Mouse (Mus musculus) intestine, embryonic 16.5 days (tissue): Measurements from ENCODE around the gene Kcnk7. TPM values are rescaled to one million over a fixed set of nuclear protein-coding genes. Genes with fewer than 3 reads are reported as not detected.

Experiments
- ATAC-seq: fragments of 200-750 bp; cut with Nextera tagmentation; 2 replicates; pipeline ENCODE4 v1.8.0; 2017; ENCODE audit warnings: moderate TSS enrichment, moderate library complexity
- H3K27ac ChIP-seq: fragments of 300-500 bp; sonication (generic); 2 replicates; pipeline ENCODE4 v1.5.1; 2014; ENCODE audit warnings: mild to moderate bottlenecking, low read length
- H3K27me3 ChIP-seq: fragments of 300-500 bp; sonication (generic); replicated peaks from 2 replicates; pipeline ENCODE4 v1.6.1; 2014; ENCODE audit warnings: low read length, control low read depth, mixed read lengths; ENCODE audit not compliant: control insufficient read depth, insufficient read depth
- H3K36me3 ChIP-seq: fragments of 300-500 bp; sonication (generic); 2 replicates; pipeline ENCODE4 v1.6.1; 2014; ENCODE audit warnings: low read length, control low read depth; ENCODE audit not compliant: control insufficient read depth, insufficient read depth
- H3K4me1 ChIP-seq: fragments of 300-500 bp; sonication (generic); 2 replicates; pipeline ENCODE4 v1.6.1; 2014; ENCODE audit warnings: low read length, control low read depth, mixed read lengths; ENCODE audit not compliant: control insufficient read depth, insufficient read depth
- H3K4me2 ChIP-seq: fragments of 300-500 bp; sonication (generic); 2 replicates; pipeline ENCODE4 v1.6.1; 2014; ENCODE audit warnings: low read depth, low read length, control low read depth
- H3K4me3 ChIP-seq: fragments of 300-500 bp; sonication (generic); 2 replicates; pipeline ENCODE4 v1.5.1; 2014; ENCODE audit warnings: mild to moderate bottlenecking, low read length
- H3K9ac ChIP-seq: fragments of 300-500 bp; sonication (generic); 2 replicates; pipeline ENCODE4 v1.6.1; 2014; ENCODE audit warnings: low read depth, low read length
- H3K9me3 ChIP-seq: fragments of 300-500 bp; sonication (generic); 2 replicates; pipeline ENCODE4 v1.6.1; 2016; ENCODE audit warnings: low read length, control low read depth; ENCODE audit not compliant: control insufficient read depth
- WGBS: fragments of 180-500 bp; shearing (Covaris S2); extraction: QIAGEN DNeasy Blood & Tissue Kit; methylation state at CpG from one replicate; pipeline ENCODE4 v1.1.7; 2014; 5-methylcytosine and 5-hydroxymethylcytosine counted together
- polyA plus RNA-seq: library from polyadenylated mRNA; unstranded; fragments of >200 nt; fragmentation: Nextera tagmentation; extraction: Ambion mirVana; gene quantifications from 2 replicates; pipeline ENCODE4 v1.2.1, GENCODE M21; 2015

The Kcnk7 gene
- polyA plus RNA-seq, 1 experiment from 2014 or later: 0.34 TPM

- peak within 1 kb of the TSS; percentile 96 for H3K9ac ChIP-seq
- peak within 1 kb of the TSS; percentile 98 for H3K4me2 ChIP-seq
- WGBS: under 1% methylated on average over 69 of the region's 69 CpGs
- no peaks in the 10 kb centered on the region for H3K9me3 ChIP-seq
- no peaks in the 10 kb centered on the region for H3K27me3 ChIP-seq
- H3K27ac ChIP-seq: peak within 1 kb of the TSS; percentile 95
- H3K4me1 ChIP-seq: peaks cover 41% of the 10 kb centered on the region
- H3K4me3 ChIP-seq: peak within 1 kb of the TSS; percentile 77
- peaks cover 18% of the 10 kb centered on the region for H3K36me3 ChIP-seq
- ATAC-seq: peak; percentile 90
These were observed 15.7 kb upstream of the Kcnk7 start, which contains the start of the genes Map3k11 and Pcnx3 for GRCm38 (mm10) chr19:5688200-5689087. Gene Map3k11 (plus strand): TSS chr19:5688742. Gene Pcnx3 (minus strand): TSS chr19:5688908.

GRCm38 (mm10) chr19:5689088-5689428 lies 15.1 kb upstream of the Kcnk7 start:
- H3K4me2 ChIP-seq: peak overlapping the region; percentile 86
- H3K4me3 ChIP-seq: peak overlapping the region; percentile 77
- H3K27me3 ChIP-seq: no peaks in the 10 kb centered on the region
- H3K36me3 ChIP-seq: peaks cover 20% of the 10 kb centered on the region
- no peaks in the 10 kb centered on the region for H3K9me3 ChIP-seq
- ATAC-seq: no peak
- WGBS: under 1% methylated on average over 7 of the region's 7 CpGs
- peak overlapping the region; percentile 96 for H3K9ac ChIP-seq
- peaks cover 41% of the 10 kb centered on the region for H3K4me1 ChIP-seq
- H3K27ac ChIP-seq: peak overlapping the region; percentile 95

- H3K4me1 ChIP-seq: peaks cover 43% of the 10 kb centered on the region
- H3K9me3 ChIP-seq: no peaks in the 10 kb centered on the region
- peaks cover 20% of the 10 kb centered on the region for H3K36me3 ChIP-seq
- 6% methylated on average over 42 of the region's 42 CpGs for WGBS
- peak overlapping the region; percentile 86 for H3K4me2 ChIP-seq
- H3K9ac ChIP-seq: peak overlapping the region; percentile 96
- peak; percentile 79 for ATAC-seq
- no peaks in the 10 kb centered on the region for H3K27me3 ChIP-seq
- H3K27ac ChIP-seq: peak overlapping the region; percentile 95
- peak overlapping the region; percentile 77 for H3K4me3 ChIP-seq
These were observed 14.4 kb upstream of the Kcnk7 start for GRCm38 (mm10) chr19:5689565-5690342.

- 48% methylated on average over 15 of the region's 15 CpGs for whole genome bisulfite sequencing
- Histone ChIP-seq H3K4me2 (peak overlapping the region; percentile 86), H3K9ac (peak overlapping the region; percentile 96), H3K36me3 (peaks cover 20% of the 10 kb centered on the region), H3K4me3 (peak overlapping the region; percentile 77), H3K27ac (peak overlapping the region; percentile 95), H3K4me1 (peaks cover 44% of the 10 kb centered on the region), H3K27me3 (no peaks in the 10 kb centered on the region), H3K9me3 (no peaks in the 10 kb centered on the region)
- ATAC-seq: no peak
These were observed 13.8 kb upstream of the Kcnk7 start for GRCm38 (mm10) chr19:5690343-5690735.

- 72% methylated on average over 5 of the region's 5 CpGs for WGBS
- peaks cover 27% of the 10 kb centered on the region for H3K36me3 ChIP-seq
- H3K4me1 ChIP-seq: peaks cover 48% of the 10 kb centered on the region
These were observed 12.6 kb upstream of the Kcnk7 start for GRCm38 (mm10) chr19:5691601-5692000.

GRCm38 (mm10) chr19:5692086-5692912 lies 11.9 kb upstream of the Kcnk7 start:
- peaks cover 45% of the 10 kb centered on the region for H3K4me1 ChIP-seq
- no peaks in the 10 kb centered on the region for H3K9me3 ChIP-seq
- H3K27ac ChIP-seq: peak overlapping the region; percentile 76
- H3K4me2 ChIP-seq: peak overlapping the region; percentile 86
- H3K27me3 ChIP-seq: no peaks in the 10 kb centered on the region
- WGBS: 65% methylated on average over 10 of the region's 10 CpGs
- H3K4me3 ChIP-seq: peak overlapping the region; percentile 77
- peaks cover 29% of the 10 kb centered on the region for H3K36me3 ChIP-seq
- ATAC-seq: no peak
- peak overlapping the region; percentile 96 for H3K9ac ChIP-seq

More at GRCm38 (mm10) chr19:5691601-5692000, 12.6 kb upstream of the Kcnk7 start:
- H3K4me3 ChIP-seq: peak overlapping the region; percentile 77
- peak overlapping the region; percentile 96 for H3K9ac ChIP-seq
- H3K27ac ChIP-seq: peak overlapping the region; percentile 95
- no peaks in the 10 kb centered on the region for H3K27me3 ChIP-seq
- no peak for ATAC-seq
- no peaks in the 10 kb centered on the region for H3K9me3 ChIP-seq
- H3K4me2 ChIP-seq: peak overlapping the region; percentile 86

- Histone ChIP-seq H3K27ac (peak overlapping the region; percentile 76), H3K4me1 (peaks cover 38% of the 10 kb centered on the region), H3K9me3 (no peaks in the 10 kb centered on the region), H3K4me2 (peak overlapping the region; percentile 86), H3K36me3 (peaks cover 32% of the 10 kb centered on the region), H3K27me3 (no peaks in the 10 kb centered on the region), H3K9ac (peak overlapping the region; percentile 96), H3K4me3 (peak overlapping the region; percentile 77)
- ATAC-seq: no peak
- WGBS: 67% methylated on average over 10 of the region's 10 CpGs
These were observed 11.2 kb upstream of the Kcnk7 start for GRCm38 (mm10) chr19:5692913-5693396.

GRCm38 (mm10) chr19:5693801-5694200 lies 10.4 kb upstream of the Kcnk7 start:
- no peak for ATAC-seq
- peaks cover 36% of the 10 kb centered on the region for H3K36me3 ChIP-seq
- H3K9me3 ChIP-seq: no peaks in the 10 kb centered on the region
- H3K27ac ChIP-seq: no peak overlapping the region
- no peak overlapping the region for H3K4me2 ChIP-seq
- H3K9ac ChIP-seq: no peak overlapping the region
- H3K4me3 ChIP-seq: no peak overlapping the region
- H3K4me1 ChIP-seq: peaks cover 37% of the 10 kb centered on the region
- 83% methylated on average over 6 of the region's 6 CpGs for WGBS
- H3K27me3 ChIP-seq: no peaks in the 10 kb centered on the region
